Mouse (Mus musculus): ENCODE measurements at regions not wholly inside any gene's neighbourhood (a gene's known extent, or its start where the extent isn't known, plus 50 kb on each side); places are given as distances from the start of the nearest gene placed in this dataset.

DNA sequence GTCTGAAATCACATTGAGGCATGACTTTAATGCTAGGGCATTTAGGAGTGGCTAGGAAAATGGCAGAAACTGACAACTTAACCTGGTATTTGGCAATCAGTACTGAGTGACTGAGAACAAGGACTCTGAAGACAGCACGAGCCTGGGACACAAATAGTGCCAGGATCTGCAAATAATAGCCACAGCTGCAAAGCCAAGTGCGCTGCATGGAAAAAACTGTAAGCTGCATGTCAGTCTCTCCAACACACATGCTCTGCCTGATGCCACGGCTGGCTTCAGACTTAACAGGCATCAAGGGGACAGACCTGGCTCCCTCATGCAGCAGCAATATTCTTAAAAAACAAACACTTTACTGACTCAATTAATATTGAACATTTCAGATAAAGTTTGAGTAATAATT is 530.7 kb downstream of the Etv1 start:
- no peak overlapping the region for H3K27ac ChIP-seq (replicated peaks)
- no peaks in the 10 kb centered on the region for H3K4me1 ChIP-seq
- no peaks in the 10 kb centered on the region for H3K9me3 ChIP-seq (replicated peaks)
- 71% methylated on average over 3 of the region's 3 CpGs for WGBS
- ATAC-seq (ENCODE audit: low FRiP score): no peak
- no peak overlapping the region for H3K4me2 ChIP-seq
- H3K4me3 ChIP-seq (replicated peaks): no peak overlapping the region
- no peak overlapping the region for H3K9ac ChIP-seq (replicated peaks)
- H3K36me3 ChIP-seq: no peaks in the 10 kb centered on the region
- no peaks in the 10 kb centered on the region for H3K27me3 ChIP-seq (replicated peaks)

- ATAC-seq (ENCODE audit: low FRiP score): no peak
- H3K4me3 ChIP-seq (replicated peaks): no peak overlapping the region
- no peak overlapping the region for H3K9ac ChIP-seq (replicated peaks)
- H3K27me3 ChIP-seq (replicated peaks): no peaks in the 10 kb centered on the region
- H3K9me3 ChIP-seq (replicated peaks): no peaks in the 10 kb centered on the region
- H3K4me2 ChIP-seq: no peak overlapping the region
- H3K4me1 ChIP-seq: no peaks in the 10 kb centered on the region
- no peak overlapping the region for H3K27ac ChIP-seq (replicated peaks)
- H3K36me3 ChIP-seq: no peaks in the 10 kb centered on the region
- WGBS: 86% methylated on average over 4 of the region's 4 CpGs
Measured at GRCm38 (mm10) chr12:39317229-39317628, 538.0 kb downstream of the Etv1 start.

- no peak overlapping the region for H3K9ac ChIP-seq (replicated peaks)
- 90% methylated on average over 1 of the region's 1 CpGs for WGBS
- H3K4me3 ChIP-seq (replicated peaks): no peak overlapping the region
- H3K27ac ChIP-seq (replicated peaks): no peak overlapping the region
- no peaks in the 10 kb centered on the region for H3K9me3 ChIP-seq (replicated peaks)
- no peaks in the 10 kb centered on the region for H3K4me1 ChIP-seq
- H3K4me2 ChIP-seq: no peak overlapping the region
- no peaks in the 10 kb centered on the region for H3K27me3 ChIP-seq (replicated peaks)
- no peaks in the 10 kb centered on the region for H3K36me3 ChIP-seq
- ATAC-seq (ENCODE audit: low FRiP score): no peak
Measured at GRCm38 (mm10) chr12:39321453-39321852, 542.3 kb downstream of the Etv1 start.

DNA sequence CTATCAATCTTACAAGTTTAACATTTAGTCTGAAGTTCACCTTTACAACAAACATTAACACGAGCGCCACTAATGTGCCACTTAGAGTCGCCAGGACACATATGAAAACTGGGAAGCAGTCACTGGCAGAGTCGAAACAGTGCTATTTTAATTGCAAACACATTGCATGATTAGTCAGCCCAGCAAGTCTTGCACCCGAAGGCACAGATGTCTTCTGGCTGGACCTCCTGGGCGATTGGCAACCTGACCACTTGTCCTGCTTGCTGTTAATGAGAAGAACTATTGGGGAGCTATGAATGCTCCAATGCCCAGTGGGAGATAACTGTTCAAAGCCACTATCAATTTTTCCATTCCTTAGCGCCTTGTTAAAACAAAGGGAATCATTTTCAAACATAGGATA is 547.0 kb downstream of the Etv1 start:
- no peak overlapping the region for H3K4me3 ChIP-seq (replicated peaks)
- WGBS: 79% methylated on average over 7 of the region's 7 CpGs
- no peak for ATAC-seq (ENCODE audit: low FRiP score)
- no peak overlapping the region for H3K9ac ChIP-seq (replicated peaks)
- no peak overlapping the region for H3K4me2 ChIP-seq
- no peak overlapping the region for H3K27ac ChIP-seq (replicated peaks)
- H3K27me3 ChIP-seq (replicated peaks): no peaks in the 10 kb centered on the region
- no peaks in the 10 kb centered on the region for H3K4me1 ChIP-seq
- H3K36me3 ChIP-seq: no peaks in the 10 kb centered on the region
- H3K9me3 ChIP-seq (replicated peaks): no peaks in the 10 kb centered on the region

DNA sequence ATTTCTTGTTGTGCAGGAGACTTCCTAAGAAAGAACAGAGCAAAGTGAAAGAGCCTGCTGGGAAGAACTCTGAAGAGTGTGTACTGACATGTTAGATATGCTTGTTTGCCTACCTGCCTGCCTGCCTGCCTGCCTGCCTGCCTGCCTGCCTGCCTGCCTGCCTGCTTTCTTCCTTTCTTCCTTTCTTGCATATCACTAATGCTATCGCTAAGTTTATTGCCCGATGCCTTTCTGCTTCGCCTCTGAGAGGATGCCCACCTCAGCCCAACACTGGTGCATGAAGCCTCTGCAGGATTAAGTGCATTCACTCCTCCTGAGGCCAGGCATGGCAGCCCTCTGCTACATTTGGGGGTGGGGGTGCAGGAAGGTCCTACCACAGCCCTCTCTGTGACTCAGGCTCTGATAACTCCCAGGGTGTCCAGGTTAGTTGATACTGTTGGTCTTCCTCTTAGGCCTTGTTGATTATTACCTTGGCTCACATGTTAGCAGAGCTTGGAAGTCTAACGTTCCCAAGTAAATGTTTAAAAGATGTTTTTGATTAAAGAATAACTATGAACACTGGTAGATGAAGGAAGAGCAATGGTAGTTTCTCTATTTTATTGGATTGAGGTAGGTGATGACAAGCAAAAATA is 547.6 kb downstream of the Etv1 start:
- Histone ChIP-seq H3K4me2 (no peak overlapping the region), H3K27ac (replicated peaks) (no peak overlapping the region), H3K27me3 (replicated peaks) (no peaks in the 10 kb centered on the region), H3K36me3 (no peaks in the 10 kb centered on the region), H3K9me3 (replicated peaks) (no peaks in the 10 kb centered on the region), H3K4me1 (no peaks in the 10 kb centered on the region), H3K4me3 (replicated peaks) (no peak overlapping the region), H3K9ac (replicated peaks) (no peak overlapping the region)
- WGBS: 74% methylated on average over 4 of the region's 4 CpGs
- ATAC-seq (ENCODE audit: low FRiP score): no peak

DNA sequence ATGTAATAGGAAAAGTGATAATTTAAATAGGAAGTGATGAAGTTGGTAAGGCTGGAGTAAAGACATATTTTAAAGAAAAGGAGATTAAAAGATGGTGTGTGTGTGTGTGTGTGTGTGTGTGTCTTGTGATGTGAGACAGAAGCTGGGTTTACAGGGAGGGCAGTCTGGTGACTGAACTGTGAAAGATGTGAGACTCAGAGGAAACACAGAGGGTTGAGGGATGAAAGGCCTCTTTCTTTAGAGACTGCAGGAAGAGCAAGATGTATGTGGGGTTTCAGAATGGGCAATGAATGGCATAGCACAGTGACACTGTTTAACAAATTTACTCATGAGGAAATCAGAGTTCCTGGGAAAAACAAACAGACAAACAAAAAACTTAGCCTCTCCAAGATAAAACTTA is 549.2 kb downstream of the Etv1 start:
- H3K27ac ChIP-seq (replicated peaks): no peak overlapping the region
- no peaks in the 10 kb centered on the region for H3K27me3 ChIP-seq (replicated peaks)
- no peaks in the 10 kb centered on the region for H3K9me3 ChIP-seq (replicated peaks)
- ATAC-seq (ENCODE audit: low FRiP score): no peak
- no peak overlapping the region for H3K9ac ChIP-seq (replicated peaks)
- no peak overlapping the region for H3K4me2 ChIP-seq
- no peak overlapping the region for H3K4me3 ChIP-seq (replicated peaks)
- H3K36me3 ChIP-seq: no peaks in the 10 kb centered on the region
- H3K4me1 ChIP-seq: no peaks in the 10 kb centered on the region

- H3K4me3 ChIP-seq (replicated peaks): no peak overlapping the region
- H3K36me3 ChIP-seq: no peaks in the 10 kb centered on the region
- ATAC-seq (ENCODE audit: low FRiP score): no peak
- no peak overlapping the region for H3K4me2 ChIP-seq
- H3K4me1 ChIP-seq: no peaks in the 10 kb centered on the region
- no peaks in the 10 kb centered on the region for H3K27me3 ChIP-seq (replicated peaks)
- H3K27ac ChIP-seq (replicated peaks): no peak overlapping the region
- H3K9ac ChIP-seq (replicated peaks): no peak overlapping the region
- no peaks in the 10 kb centered on the region for H3K9me3 ChIP-seq (replicated peaks)
- 84% methylated on average over 5 of the region's 5 CpGs for WGBS
Measured at GRCm38 (mm10) chr12:39339101-39339538, 559.9 kb downstream of the Etv1 start.

- Histone ChIP-seq H3K36me3 (no peaks in the 10 kb centered on the region), H3K4me3 (replicated peaks) (no peak overlapping the region), H3K4me2 (no peak overlapping the region), H3K4me1 (no peaks in the 10 kb centered on the region), H3K27me3 (replicated peaks) (no peaks in the 10 kb centered on the region), H3K27ac (replicated peaks) (no peak overlapping the region), H3K9me3 (replicated peaks) (no peaks in the 10 kb centered on the region), H3K9ac (replicated peaks) (no peak overlapping the region)
- ATAC-seq (ENCODE audit: low FRiP score): no peak
- WGBS: 58% methylated on average over 5 of the region's 5 CpGs
Measured at GRCm38 (mm10) chr12:39341751-39342271, 562.6 kb downstream of the Etv1 start.

DNA sequence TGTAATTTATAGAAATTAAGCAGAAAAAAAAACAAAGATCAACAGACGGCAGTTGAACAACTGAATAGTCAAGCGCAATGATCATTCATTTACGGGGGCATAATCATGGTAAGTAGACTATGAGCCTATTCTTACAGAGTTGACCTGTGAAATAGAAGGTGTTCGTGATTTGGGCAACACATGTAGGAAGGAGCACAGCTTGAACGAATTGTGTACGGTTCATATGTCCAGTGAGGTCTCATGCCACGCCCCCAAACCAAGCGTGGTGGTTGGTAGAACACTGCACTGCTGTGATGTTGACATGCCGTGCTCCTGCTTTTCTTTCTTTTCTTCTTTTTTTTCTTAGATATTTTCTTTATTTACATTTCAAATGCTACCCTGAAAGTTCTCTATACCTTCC is 563.1 kb downstream of the Etv1 start:
- Histone ChIP-seq H3K27ac (replicated peaks) (no peak overlapping the region), H3K36me3 (no peaks in the 10 kb centered on the region), H3K9ac (replicated peaks) (no peak overlapping the region), H3K4me1 (no peaks in the 10 kb centered on the region), H3K27me3 (replicated peaks) (no peaks in the 10 kb centered on the region), H3K9me3 (replicated peaks) (no peaks in the 10 kb centered on the region), H3K4me2 (no peak overlapping the region), H3K4me3 (replicated peaks) (no peak overlapping the region)
- WGBS: 78% methylated on average over 9 of the region's 9 CpGs
- no peak for ATAC-seq (ENCODE audit: low FRiP score)

GRCm38 (mm10) chr12:39371480-39372245 is 592.5 kb downstream of the Etv1 start:
- H3K9ac ChIP-seq (replicated peaks): no peak overlapping the region
- no peak overlapping the region for H3K4me3 ChIP-seq (replicated peaks)
- no peaks in the 10 kb centered on the region for H3K9me3 ChIP-seq (replicated peaks)
- no peak overlapping the region for H3K27ac ChIP-seq (replicated peaks)
- H3K27me3 ChIP-seq (replicated peaks): no peaks in the 10 kb centered on the region
- no peak for ATAC-seq (ENCODE audit: low FRiP score)
- no peak overlapping the region for H3K4me2 ChIP-seq
- H3K36me3 ChIP-seq: no peaks in the 10 kb centered on the region
- no peaks in the 10 kb centered on the region for H3K4me1 ChIP-seq

GRCm38 (mm10) chr12:39373721-39374120 is 594.5 kb downstream of the Etv1 start:
- Histone ChIP-seq H3K27ac (replicated peaks) (no peak overlapping the region), H3K4me3 (replicated peaks) (no peak overlapping the region), H3K36me3 (no peaks in the 10 kb centered on the region), H3K9me3 (replicated peaks) (no peaks in the 10 kb centered on the region), H3K9ac (replicated peaks) (no peak overlapping the region), H3K4me1 (no peaks in the 10 kb centered on the region), H3K4me2 (no peak overlapping the region), H3K27me3 (replicated peaks) (no peaks in the 10 kb centered on the region)
- WGBS: 91% methylated on average over 1 of the region's 1 CpGs
- ATAC-seq (ENCODE audit: low FRiP score): no peak

Measured in neural tube, embryonic 15.5 days (tissue).